Mouse (Mus musculus): Measurements from ENCODE around the gene Zfp202. TPM values are rescaled to one million over a fixed set of nuclear protein-coding genes. Genes with fewer than 3 reads are reported as not detected.

Zfp202 gene
- polyA plus RNA-seq, 1 experiment, result 0.35 TPM

DNA sequence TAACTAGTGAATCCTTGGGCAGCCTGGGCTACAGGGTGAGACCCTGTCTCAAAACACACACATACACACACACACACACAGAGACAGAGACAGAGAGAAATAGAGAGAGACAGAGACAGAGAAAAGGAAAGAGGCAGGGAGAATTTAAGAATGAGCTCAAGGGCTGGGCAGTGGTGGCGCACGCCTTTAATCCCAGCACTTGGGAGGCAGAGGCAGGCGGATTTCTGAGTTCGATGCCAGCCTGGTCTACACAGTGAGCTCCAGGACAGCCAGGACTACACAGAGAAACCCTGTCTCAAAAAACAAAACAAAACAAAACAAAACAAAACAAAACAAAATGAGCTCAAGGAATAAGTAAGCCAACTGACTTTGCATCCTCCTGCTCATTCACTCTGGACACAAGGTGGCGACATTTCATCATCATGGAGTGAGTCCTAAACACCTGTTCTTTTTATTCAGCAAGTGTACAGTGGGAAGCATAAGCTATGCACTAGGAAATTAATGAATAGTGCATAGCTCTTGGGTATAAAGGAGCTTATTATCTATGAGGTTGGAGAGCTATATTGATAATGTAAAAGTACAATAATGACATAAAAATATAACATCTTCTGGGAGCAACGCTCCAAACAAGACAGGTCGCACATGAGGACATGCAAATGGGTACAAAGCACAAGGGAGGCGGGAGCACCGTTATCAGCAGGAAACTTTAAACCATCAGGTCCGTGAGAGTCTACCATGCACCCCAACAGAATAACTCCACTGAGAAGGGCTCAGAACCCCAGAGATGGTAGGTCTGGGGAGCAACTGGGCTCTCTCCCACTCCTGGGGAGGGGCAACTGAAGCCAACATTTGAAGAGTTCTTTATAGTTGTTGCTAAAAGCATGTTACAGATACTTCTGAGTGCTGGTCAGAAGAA, 36.0 kb downstream of the Zfp202 start:
- WGBS, result 50% methylated on average over 10 of the region's 10 CpGs
- TF ChIP-seq CTCF (IDR thresholded peaks at IDR 0.05; ENCODE audit: extremely low read depth, insufficient read length, insufficient replicate concordance, low read depth, low read length) (no peak), POLR2A (IDR thresholded peaks at IDR 0.05; ENCODE audit: low read depth, low read length) (no peak)
- Histone ChIP-seq H3K36me3 (ENCODE audit: control insufficient read depth, insufficient read depth, low read length) (no peaks in the 10 kb centered on the region), H3K27ac (ENCODE audit: insufficient read depth, low read depth, low read length) (no peak overlapping the region), H3K4me3 (ENCODE audit: low read depth, low read length) (no peak overlapping the region), H3K27me3 (ENCODE audit: control insufficient read depth, insufficient read depth, low read length) (no peaks in the 10 kb centered on the region), H3K4me1 (ENCODE audit: control insufficient read depth, insufficient read depth, insufficient read length, low read length) (no peaks in the 10 kb centered on the region)

DNA sequence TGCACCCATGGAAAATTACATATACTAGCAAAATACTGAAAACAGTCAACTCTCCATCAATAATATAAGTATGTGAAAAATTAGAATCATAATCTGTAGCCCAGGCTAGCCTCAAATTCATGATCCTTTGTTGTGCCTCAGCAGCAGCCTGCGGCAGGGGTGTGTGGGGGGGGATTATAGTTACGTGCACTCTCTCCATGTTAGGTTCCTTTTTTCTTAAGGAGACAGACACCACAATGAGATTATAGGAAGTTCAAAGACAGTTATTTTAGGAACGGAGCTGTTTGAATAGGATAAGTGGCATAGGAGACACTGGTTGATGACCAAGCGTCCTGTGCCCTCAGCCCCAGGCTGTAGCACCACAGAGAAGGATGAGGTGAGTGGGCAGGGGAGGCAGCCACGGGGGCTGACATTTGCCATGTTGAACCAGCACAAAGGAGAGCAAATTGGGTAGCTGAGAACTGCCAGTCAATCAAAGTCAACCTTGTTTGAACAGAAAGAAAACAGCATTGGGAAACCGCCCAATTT, 36.8 kb downstream of the Zfp202 start:
- Histone ChIP-seq H3K27me3 (ENCODE audit: control insufficient read depth, insufficient read depth, low read length) (no peaks in the 10 kb centered on the region), H3K27ac (ENCODE audit: insufficient read depth, low read depth, low read length) (no peak overlapping the region), H3K4me1 (ENCODE audit: control insufficient read depth, insufficient read depth, insufficient read length, low read length) (no peaks in the 10 kb centered on the region), H3K4me3 (ENCODE audit: low read depth, low read length) (no peak overlapping the region), H3K36me3 (ENCODE audit: control insufficient read depth, insufficient read depth, low read length) (no peaks in the 10 kb centered on the region)
- TF ChIP-seq POLR2A (IDR thresholded peaks at IDR 0.05; ENCODE audit: low read depth, low read length) (no peak), CTCF (IDR thresholded peaks at IDR 0.05; ENCODE audit: extremely low read depth, insufficient read length, insufficient replicate concordance, low read depth, low read length) (no peak)
- 64% methylated on average over 6 of the region's 6 CpGs for WGBS

DNA sequence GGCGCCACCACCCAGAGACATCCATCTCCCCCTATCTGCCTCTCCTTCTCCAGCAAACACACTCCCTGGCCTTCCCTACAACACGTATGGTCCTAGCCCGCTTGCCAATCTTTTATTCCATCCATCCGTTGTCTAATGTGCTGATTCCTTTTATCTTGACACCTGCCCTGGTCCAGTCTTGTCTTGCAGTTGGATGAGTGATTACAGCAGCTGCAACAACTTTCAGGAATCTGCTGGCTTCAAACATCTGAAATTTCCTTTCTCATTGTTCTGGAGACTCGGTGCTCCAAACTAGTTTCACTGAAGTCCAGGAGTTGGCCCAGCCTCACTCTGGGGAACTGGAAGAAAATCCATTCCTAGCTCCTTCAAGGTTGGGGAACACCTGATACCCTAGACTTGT, 37.4 kb downstream of the Zfp202 start:
- no peak overlapping the region for H3K4me3 ChIP-seq (ENCODE audit: low read depth, low read length)
- H3K4me1 ChIP-seq (ENCODE audit: control insufficient read depth, insufficient read depth, insufficient read length, low read length), result no peaks in the 10 kb centered on the region
- no peak overlapping the region for H3K27ac ChIP-seq (ENCODE audit: insufficient read depth, low read depth, low read length)
- H3K27me3 ChIP-seq (ENCODE audit: control insufficient read depth, insufficient read depth, low read length), result no peaks in the 10 kb centered on the region
- H3K36me3 ChIP-seq (ENCODE audit: control insufficient read depth, insufficient read depth, low read length), result no peaks in the 10 kb centered on the region
- WGBS, result 66% methylated on average over 5 of the region's 5 CpGs
- no peak for TF ChIP-seq POLR2A (IDR thresholded peaks at IDR 0.05; ENCODE audit: low read depth, low read length)

DNA sequence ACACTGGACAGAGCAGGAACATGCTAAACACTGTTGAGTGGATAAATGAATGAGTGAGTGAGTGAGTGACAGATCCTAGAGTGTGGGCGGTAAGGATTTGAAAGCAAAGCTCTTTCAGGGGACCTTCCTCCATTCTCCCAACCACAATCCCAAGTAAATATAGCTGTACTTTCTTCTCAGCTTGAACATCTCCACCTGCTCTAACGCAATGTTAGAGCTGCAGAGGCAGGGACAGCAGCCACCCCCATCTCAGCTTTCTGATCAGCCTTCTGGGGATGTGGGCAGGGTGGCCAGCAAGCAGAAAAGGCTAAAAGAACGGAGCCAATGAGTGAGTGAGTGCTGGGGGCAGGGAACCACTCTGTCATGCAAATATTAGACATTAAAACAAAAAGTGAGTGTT, 38.9 kb downstream of the Zfp202 start:
- 89% methylated on average over 3 of the region's 3 CpGs for WGBS
- Histone ChIP-seq H3K27ac (ENCODE audit: insufficient read depth, low read depth, low read length) (no peak overlapping the region), H3K36me3 (ENCODE audit: control insufficient read depth, insufficient read depth, low read length) (no peaks in the 10 kb centered on the region), H3K4me1 (ENCODE audit: control insufficient read depth, insufficient read depth, insufficient read length, low read length) (no peaks in the 10 kb centered on the region), H3K27me3 (ENCODE audit: control insufficient read depth, insufficient read depth, low read length) (no peaks in the 10 kb centered on the region), H3K4me3 (ENCODE audit: low read depth, low read length) (no peak overlapping the region)
- no peak for TF ChIP-seq POLR2A (IDR thresholded peaks at IDR 0.05; ENCODE audit: low read depth, low read length)
- TF ChIP-seq CTCF (IDR thresholded peaks at IDR 0.05; ENCODE audit: extremely low read depth, insufficient read length, insufficient replicate concordance, low read depth, low read length), result no peak

DNA sequence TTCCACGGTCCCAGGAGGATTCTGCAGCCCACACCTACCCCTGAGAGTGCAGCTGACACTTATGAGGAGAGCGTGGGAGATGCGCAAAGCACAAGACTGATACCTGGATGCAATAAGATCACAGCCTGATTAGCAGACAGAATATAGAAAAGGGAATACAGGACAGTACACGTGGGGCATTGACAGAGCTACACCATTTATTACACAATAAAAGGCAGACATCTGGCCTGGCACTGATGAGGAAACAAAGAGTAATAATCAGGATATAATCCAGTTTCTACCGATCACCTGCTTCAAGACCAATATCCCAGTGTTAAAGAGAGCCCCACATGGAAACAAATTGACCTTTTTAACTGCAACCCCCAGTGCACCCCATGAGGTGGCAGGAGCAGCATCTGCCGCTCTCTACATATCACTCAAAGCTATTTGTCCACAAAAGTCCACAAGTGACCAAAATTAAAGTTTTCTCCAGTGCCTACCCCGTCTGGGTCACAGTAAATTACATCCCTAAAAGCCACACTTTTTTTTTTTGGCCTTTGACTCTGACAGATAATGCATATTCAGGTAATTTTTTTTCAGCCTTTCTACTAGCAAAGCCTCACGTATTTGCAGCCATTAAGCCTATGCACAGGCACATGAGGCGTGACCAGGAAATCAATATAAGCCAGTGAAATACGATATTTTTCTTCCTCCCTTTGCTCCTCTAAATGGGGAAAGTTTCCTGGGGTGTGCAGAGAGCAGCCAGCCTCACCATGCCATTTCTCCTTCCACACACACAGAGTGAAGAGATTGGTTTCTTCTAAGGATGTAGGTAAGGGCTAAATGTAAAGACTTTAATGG, 42.3 kb downstream of the Zfp202 start:
- H3K36me3 ChIP-seq (ENCODE audit: control insufficient read depth, insufficient read depth, low read length), result no peaks in the 10 kb centered on the region
- TF ChIP-seq POLR2A (IDR thresholded peaks at IDR 0.05; ENCODE audit: low read depth, low read length) (no peak), CTCF (IDR thresholded peaks at IDR 0.05; ENCODE audit: extremely low read depth, insufficient read length, insufficient replicate concordance, low read depth, low read length) (no peak)
- H3K4me1 ChIP-seq (ENCODE audit: control insufficient read depth, insufficient read depth, insufficient read length, low read length), result no peaks in the 10 kb centered on the region
- H3K27me3 ChIP-seq (ENCODE audit: control insufficient read depth, insufficient read depth, low read length), result no peaks in the 10 kb centered on the region
- no peak overlapping the region for H3K4me3 ChIP-seq (ENCODE audit: low read depth, low read length)
- WGBS, result 37% methylated on average over 10 of the region's 10 CpGs
- H3K27ac ChIP-seq (ENCODE audit: insufficient read depth, low read depth, low read length), result no peak overlapping the region

DNA sequence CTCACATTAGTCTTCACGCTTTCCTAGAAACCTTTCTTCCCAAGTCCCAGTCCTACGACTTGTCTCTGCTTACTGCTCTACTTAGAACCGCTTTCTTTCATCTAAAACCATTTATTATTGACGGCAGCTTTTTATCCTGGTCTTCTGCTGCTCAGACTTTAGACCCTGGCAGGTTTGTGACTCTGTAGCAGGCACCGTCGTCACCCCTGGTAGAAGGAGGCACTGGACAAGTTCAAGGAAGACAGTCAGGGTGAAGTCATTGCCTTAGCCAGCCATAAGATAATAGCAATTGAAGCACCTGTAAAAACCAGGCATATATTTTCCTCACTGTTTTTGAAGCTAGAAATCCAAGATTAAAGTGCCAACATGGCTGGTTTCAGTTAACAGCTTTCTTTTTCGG, 43.1 kb downstream of the Zfp202 start:
- 40% methylated on average over 7 of the region's 7 CpGs for WGBS
- Histone ChIP-seq H3K4me1 (ENCODE audit: control insufficient read depth, insufficient read depth, insufficient read length, low read length) (no peaks in the 10 kb centered on the region), H3K4me3 (ENCODE audit: low read depth, low read length) (no peak overlapping the region), H3K27ac (ENCODE audit: insufficient read depth, low read depth, low read length) (no peak overlapping the region), H3K27me3 (ENCODE audit: control insufficient read depth, insufficient read depth, low read length) (no peaks in the 10 kb centered on the region), H3K36me3 (ENCODE audit: control insufficient read depth, insufficient read depth, low read length) (no peaks in the 10 kb centered on the region)
- TF ChIP-seq CTCF (IDR thresholded peaks at IDR 0.05; ENCODE audit: extremely low read depth, insufficient read length, insufficient replicate concordance, low read depth, low read length), result no peak
- no peak for TF ChIP-seq POLR2A (IDR thresholded peaks at IDR 0.05; ENCODE audit: low read depth, low read length)

DNA sequence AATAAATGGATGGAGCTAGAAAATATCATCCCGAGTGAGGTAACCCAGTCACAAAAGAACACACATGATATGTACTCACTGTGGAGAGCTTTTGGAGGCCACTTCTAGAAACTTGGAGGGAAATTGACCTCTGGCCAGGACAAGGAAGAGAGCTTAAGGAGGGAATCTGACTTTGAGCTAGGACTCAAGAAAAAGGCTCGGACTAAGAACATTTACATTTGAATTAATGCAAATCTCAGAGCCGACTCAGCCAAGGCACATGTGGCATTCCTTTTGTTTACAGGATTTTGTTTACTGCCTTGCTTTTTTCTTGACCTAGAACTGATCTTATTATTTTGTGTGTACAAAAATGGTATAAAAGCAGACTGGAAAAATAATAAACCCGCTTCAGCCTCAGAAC, 47.6 kb downstream of the Zfp202 start:
- no peak for TF ChIP-seq POLR2A (IDR thresholded peaks at IDR 0.05; ENCODE audit: low read depth, low read length)
- TF ChIP-seq CTCF (IDR thresholded peaks at IDR 0.05; ENCODE audit: extremely low read depth, insufficient read length, insufficient replicate concordance, low read depth, low read length), result no peak
- Histone ChIP-seq H3K4me3 (ENCODE audit: low read depth, low read length) (no peak overlapping the region), H3K36me3 (ENCODE audit: control insufficient read depth, insufficient read depth, low read length) (no peaks in the 10 kb centered on the region), H3K27ac (ENCODE audit: insufficient read depth, low read depth, low read length) (no peak overlapping the region), H3K27me3 (ENCODE audit: control insufficient read depth, insufficient read depth, low read length) (no peaks in the 10 kb centered on the region), H3K4me1 (ENCODE audit: control insufficient read depth, insufficient read depth, insufficient read length, low read length) (peaks cover 9% of the 10 kb centered on the region)
- 68% methylated on average over 4 of the region's 4 CpGs for WGBS
